Mouse (Mus musculus) kidney, postnatal 0 days (tissue): ENCODE measurements at regions not wholly inside any gene's neighbourhood (a gene's known extent, or its start where the extent isn't known, plus 50 kb on each side); places are given as distances from the start of the nearest gene placed in this dataset.

Experiments
- ATAC-seq: fragments of 200-750 bp; cut with Nextera tagmentation; replicated peaks from 2 replicates; pipeline ENCODE4 v1.8.0; 2017; ENCODE audit warnings: low read depth, moderate number of reproducible peaks, moderate TSS enrichment, moderate library complexity; ENCODE audit not compliant: low FRiP score
- DNase-seq: peaks from one replicate; pipeline ENCODE4 v3.0.0-alpha.2; 2016; ENCODE audit warnings: low spot score
- H3K27ac ChIP-seq: fragments of 300-500 bp; sonication (generic); 2 replicates; pipeline ENCODE4 v1.5.1; 2014; ENCODE audit warnings: mild to moderate bottlenecking
- H3K27me3 ChIP-seq: fragments of 300-500 bp; sonication (generic); 2 replicates; pipeline ENCODE4 v1.6.1; 2014; ENCODE audit warnings: low read length, mixed read lengths; ENCODE audit not compliant: insufficient read depth
- H3K36me3 ChIP-seq: fragments of 300-500 bp; sonication (generic); 2 replicates; pipeline ENCODE4 v1.6.1; 2014; ENCODE audit warnings: low read length, mixed read lengths; ENCODE audit not compliant: insufficient read depth
- H3K4me1 ChIP-seq: fragments of 300-500 bp; sonication (generic); replicated peaks from 2 replicates; pipeline ENCODE4 v1.6.1; 2014; ENCODE audit warnings: antibody characterized with exemption, low read length, mixed read lengths; ENCODE audit not compliant: insufficient read depth
- H3K4me2 ChIP-seq: fragments of 300-500 bp; sonication (generic); 2 replicates; pipeline ENCODE4 v1.6.1; 2014; ENCODE audit warnings: mild to moderate bottlenecking, low read length, moderate library complexity, mixed read lengths
- H3K4me3 ChIP-seq: fragments of 300-500 bp; sonication (generic); replicated peaks from 2 replicates; pipeline ENCODE4 v1.5.1; 2014; ENCODE audit warnings: low read depth, low read length
- H3K9ac ChIP-seq: fragments of 300-500 bp; sonication (generic); 2 replicates; pipeline ENCODE4 v1.6.1; 2014; ENCODE audit warnings: low read depth, low read length
- H3K9me3 ChIP-seq: fragments of 300-500 bp; sonication (generic); replicated peaks from 2 replicates; pipeline ENCODE4 v1.6.1; 2016; ENCODE audit warnings: low read length, inconsistent platforms, mixed read lengths
- CTCF ChIP-seq: IDR thresholded peaks from 2 replicates; pipeline ENCODE4 v1.5.1; 2016; ENCODE audit warnings: antibody characterized with exemption, low read depth, mild to moderate bottlenecking, moderate library complexity
- WGBS: fragments of 180-500 bp; shearing (Covaris S2); extraction: QIAGEN DNeasy Blood & Tissue Kit; methylation state at CpG from one replicate; pipeline ENCODE4 v1.1.7; 2014; 5-methylcytosine and 5-hydroxymethylcytosine counted together

DNA sequence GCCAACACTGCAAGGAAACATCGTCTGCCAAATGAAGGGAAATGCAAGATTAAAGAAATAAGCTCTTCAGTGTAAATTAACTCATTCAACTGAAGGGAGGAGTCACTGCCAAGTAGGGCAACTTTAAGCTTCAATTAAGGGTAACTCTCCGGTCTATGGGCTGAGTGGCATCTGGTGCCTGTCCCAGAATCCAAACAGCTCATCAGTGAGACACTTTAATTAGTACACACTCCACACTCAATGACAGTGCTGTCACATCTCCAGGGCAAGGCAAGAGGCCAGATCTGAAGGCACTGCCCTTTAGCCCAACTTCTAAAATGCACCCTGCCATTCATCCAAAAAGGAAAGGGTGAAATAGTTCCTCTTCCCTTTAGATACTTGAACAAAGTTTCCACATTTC, 549.3 kb upstream of the Jmjd1c start:
- DNase-seq = no peak
- Histone ChIP-seq H3K27ac (no peak overlapping the region), H3K4me3 (no peak overlapping the region), H3K9ac (no peak overlapping the region), H3K4me1 (no peaks in the 10 kb centered on the region), H3K36me3 (no peaks in the 10 kb centered on the region), H3K9me3 (no peaks in the 10 kb centered on the region), H3K4me2 (no peak overlapping the region), H3K27me3 (no peaks in the 10 kb centered on the region)
- no peak for ATAC-seq
- no peak for TF ChIP-seq CTCF
- 39% methylated on average over 2 of the region's 2 CpGs for WGBS

DNA sequence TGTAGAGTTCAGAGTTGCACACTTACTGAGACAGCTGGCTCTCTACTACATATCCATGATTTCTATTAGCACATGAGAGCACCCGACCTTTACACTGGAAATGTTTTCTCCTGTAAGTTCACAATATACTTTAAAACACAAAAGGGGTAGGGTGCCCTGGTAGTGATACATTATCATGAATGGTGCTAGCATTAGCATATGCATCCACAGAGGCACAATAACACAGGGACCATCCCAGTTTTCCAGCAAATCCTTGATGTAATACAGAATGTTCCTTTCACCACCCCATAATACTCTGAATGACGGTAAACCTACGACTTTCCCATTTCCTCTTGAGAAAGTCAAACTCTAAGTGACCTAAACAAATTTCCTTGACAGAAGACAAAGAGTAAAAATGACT, 548.3 kb upstream of the Jmjd1c start:
- Histone ChIP-seq H3K4me1 (no peaks in the 10 kb centered on the region), H3K36me3 (no peaks in the 10 kb centered on the region), H3K27ac (no peak overlapping the region), H3K9ac (no peak overlapping the region), H3K9me3 (no peaks in the 10 kb centered on the region), H3K27me3 (no peaks in the 10 kb centered on the region), H3K4me2 (no peak overlapping the region), H3K4me3 (no peak overlapping the region)
- DNase-seq (peak; percentile 68), ATAC-seq (no peak; the same call in 1 of the 2 replicates)
- 20% methylated on average over 3 of the region's 3 CpGs for WGBS
- TF ChIP-seq CTCF = no peak

DNA sequence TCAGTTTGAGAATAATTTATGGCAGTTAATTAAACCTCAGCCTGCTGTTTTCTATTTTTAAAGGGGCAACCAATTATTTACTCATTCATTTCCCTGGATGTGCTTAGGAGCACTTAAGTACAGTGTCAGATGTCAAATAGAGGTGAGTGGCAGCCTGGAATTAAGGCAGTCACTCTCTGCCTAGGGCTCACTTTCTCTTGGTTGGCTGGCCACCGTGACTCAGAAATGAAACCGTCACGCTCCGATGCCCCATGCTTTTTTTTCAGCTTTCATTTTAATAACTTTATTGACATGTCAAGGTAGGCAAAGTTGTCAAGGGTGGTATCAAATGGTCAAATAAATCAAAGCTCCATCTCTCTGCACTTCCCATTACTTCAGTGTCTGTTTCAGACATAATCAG, 547.9 kb upstream of the Jmjd1c start:
- WGBS = 18% methylated on average over 4 of the region's 4 CpGs
- Histone ChIP-seq H3K27me3 (no peaks in the 10 kb centered on the region), H3K36me3 (no peaks in the 10 kb centered on the region), H3K9ac (no peak overlapping the region), H3K4me3 (no peak overlapping the region), H3K27ac (no peak overlapping the region), H3K9me3 (no peaks in the 10 kb centered on the region), H3K4me1 (no peaks in the 10 kb centered on the region), H3K4me2 (no peak overlapping the region)
- DNase-seq = no peak
- peak; percentile 83 for ATAC-seq
- TF ChIP-seq CTCF = no peak

DNA sequence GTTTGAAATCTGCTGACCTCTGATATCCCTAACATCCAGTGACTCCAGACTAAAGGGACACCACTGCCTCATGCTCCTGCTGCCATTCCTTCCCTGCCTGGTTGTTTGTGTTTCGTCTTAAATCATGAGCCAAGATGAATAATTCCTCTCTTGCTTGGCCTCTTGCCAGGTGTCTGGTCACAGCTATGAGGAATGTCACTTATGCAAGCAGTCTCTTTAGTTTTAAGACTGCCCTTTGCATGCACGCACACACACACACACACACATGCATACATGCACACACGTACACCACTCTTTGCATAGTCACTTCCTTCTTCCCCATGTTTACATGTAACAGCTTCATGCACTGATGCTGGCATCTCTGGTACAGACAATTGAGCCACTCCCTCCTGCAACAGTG, 543.0 kb upstream of the Jmjd1c start:
- DNase-seq = peak; percentile 57
- H3K4me1 ChIP-seq = no peaks in the 10 kb centered on the region
- no peak overlapping the region for H3K9ac ChIP-seq
- no peak; the same call in 1 of the 2 replicates for ATAC-seq
- H3K27me3 ChIP-seq = no peaks in the 10 kb centered on the region
- TF ChIP-seq CTCF = no peak
- no peak overlapping the region for H3K4me3 ChIP-seq
- 24% methylated on average over 3 of the region's 3 CpGs for WGBS
- no peaks in the 10 kb centered on the region for H3K9me3 ChIP-seq
- H3K27ac ChIP-seq = no peak overlapping the region
- H3K36me3 ChIP-seq = no peaks in the 10 kb centered on the region
- H3K4me2 ChIP-seq = no peak overlapping the region

DNA sequence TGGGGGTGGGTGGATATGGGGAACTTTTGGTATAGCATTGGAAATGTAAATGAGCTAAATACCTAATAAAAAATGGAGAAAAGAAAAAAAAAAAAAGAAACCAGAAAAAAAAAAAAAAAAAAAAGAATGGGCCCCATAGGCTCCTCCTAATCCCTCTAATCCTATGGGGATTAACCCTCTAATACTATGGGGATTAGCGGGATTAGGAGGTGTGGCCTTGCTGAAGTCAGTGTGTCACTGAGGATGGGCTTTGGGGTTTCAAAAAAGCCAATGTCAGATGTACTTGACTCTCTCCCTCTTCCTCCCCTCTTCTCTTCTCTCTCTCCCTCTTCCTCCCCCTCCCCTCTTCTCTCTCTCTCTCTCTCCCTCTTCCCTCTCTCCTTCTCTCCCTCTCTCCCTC, 541.7 kb upstream of the Jmjd1c start:
- no peak for ATAC-seq
- Histone ChIP-seq H3K36me3 (no peaks in the 10 kb centered on the region), H3K27me3 (no peaks in the 10 kb centered on the region), H3K27ac (no peak overlapping the region), H3K4me2 (no peak overlapping the region), H3K4me3 (no peak overlapping the region), H3K9me3 (no peaks in the 10 kb centered on the region), H3K4me1 (no peaks in the 10 kb centered on the region), H3K9ac (no peak overlapping the region)
- no peak for TF ChIP-seq CTCF
- 92% methylated on average over 1 of the region's 1 CpGs for WGBS
- no peak for DNase-seq

DNA sequence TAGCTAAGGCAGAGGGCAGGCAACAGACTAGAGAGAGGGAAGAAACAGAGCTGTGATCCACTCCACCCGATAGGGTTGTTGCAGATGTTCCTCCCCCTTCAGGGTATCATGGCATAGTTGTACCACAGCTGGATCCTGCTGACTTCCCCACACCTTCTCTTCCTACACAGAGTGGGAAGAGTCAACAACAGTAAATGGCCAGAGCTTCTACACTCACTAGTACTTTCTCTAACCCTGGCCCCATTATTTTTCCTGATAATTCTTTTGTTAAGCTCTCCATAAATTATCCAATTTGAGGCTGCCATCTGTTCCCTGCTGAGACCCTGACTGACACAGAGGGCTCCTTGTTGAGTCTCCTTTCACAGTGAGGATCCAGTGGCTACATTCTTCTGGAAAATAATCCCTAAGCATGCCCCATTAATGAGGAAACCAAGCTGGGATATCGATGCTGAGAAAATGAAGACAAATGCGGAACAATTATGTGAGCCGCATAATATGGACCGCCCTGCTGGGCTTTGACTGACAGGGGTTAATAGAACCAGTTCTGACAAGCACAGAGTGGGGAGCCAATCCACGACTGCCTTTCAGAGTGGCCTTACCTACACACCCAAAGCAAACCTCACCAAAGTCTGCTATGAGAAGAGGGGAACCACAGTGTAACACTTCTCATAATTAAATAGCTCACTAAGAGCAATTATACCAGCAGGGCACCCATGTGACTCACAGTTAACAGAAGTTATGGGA, 537.7 kb upstream of the Jmjd1c start:
- Histone ChIP-seq H3K4me2 (no peak overlapping the region), H3K36me3 (no peaks in the 10 kb centered on the region), H3K4me1 (no peaks in the 10 kb centered on the region), H3K27ac (no peak overlapping the region), H3K9ac (no peak overlapping the region), H3K9me3 (no peaks in the 10 kb centered on the region), H3K4me3 (no peak overlapping the region), H3K27me3 (no peaks in the 10 kb centered on the region)
- TF ChIP-seq CTCF = no peak
- ATAC-seq (no peak), DNase-seq (no peak)
- WGBS = 62% methylated on average over 6 of the region's 6 CpGs

DNA sequence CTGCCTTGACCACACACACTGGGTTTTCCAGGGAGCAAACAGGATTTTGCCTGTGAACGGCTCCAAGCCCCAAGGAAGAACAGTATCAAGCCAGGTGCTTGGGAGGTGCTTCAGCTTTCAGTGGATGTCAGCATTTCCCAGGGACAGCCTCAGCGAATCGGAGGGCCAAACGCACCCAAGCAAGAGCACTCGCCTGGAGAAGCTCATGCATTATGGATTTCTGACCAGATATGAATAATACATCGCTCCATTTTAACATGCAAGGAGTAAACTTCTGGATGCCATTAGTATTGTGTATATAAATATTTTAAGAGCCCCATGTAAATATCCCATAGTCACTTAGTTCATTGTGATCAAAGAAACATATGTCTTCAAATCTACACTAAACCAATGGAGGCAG, 530.6 kb upstream of the Jmjd1c start:
- H3K9ac ChIP-seq = no peak overlapping the region
- DNase-seq (no peak), ATAC-seq (no peak)
- H3K27me3 ChIP-seq = no peaks in the 10 kb centered on the region
- WGBS = 89% methylated on average over 6 of the region's 6 CpGs
- H3K27ac ChIP-seq = no peak overlapping the region
- no peak for TF ChIP-seq CTCF
- no peak overlapping the region for H3K4me3 ChIP-seq
- H3K36me3 ChIP-seq = no peaks in the 10 kb centered on the region
- no peaks in the 10 kb centered on the region for H3K9me3 ChIP-seq
- no peak overlapping the region for H3K4me2 ChIP-seq
- H3K4me1 ChIP-seq = no peaks in the 10 kb centered on the region
